Mouse (Mus musculus) cerebellum, adult 9-11 months (tissue): Measurements from ENCODE around the gene Lrrc29.

ENCODE experiments used
- DNase-seq: peaks from one replicate; pipeline ENCODE4 v3.0.0; 2022

Lrrc29 gene

GRCm38 (mm10) chr8:105264024-105264982 lies 61.8 kb downstream of the Lrrc29 start, which contains the start of the genes Tradd and Fbxl8:
Gene Tradd, minus strand, starts transcription at chr8:105264609.
Gene Fbxl8, plus strand, starts transcription at chr8:105264648.
- DNase-seq: peak; percentile 66

GRCm38 (mm10) chr8:105263244-105263912 lies 62.7 kb downstream of the Lrrc29 start:
- DNase-seq: no peak
